Comparison of ENCODE assay signal across 23 mouse cellular contexts in the genomic region with DNA sequence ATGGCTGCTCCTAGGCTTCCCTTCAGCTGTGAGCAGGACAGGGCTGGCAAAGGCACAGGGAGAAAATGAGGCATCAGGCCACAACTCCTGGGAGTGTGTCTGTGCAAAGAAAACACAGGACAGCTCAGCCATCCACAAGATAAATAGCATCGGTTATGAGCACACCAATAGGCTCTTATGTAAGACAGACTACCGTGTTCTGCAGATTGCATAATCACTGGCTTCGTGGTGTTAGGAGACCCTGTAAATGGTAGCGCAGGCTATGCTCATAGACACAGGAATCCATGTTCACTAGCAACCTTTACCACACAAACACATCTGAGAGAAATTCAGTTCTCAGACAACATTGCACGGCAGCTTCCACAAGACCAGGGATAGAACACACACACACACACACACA. TPM values are rescaled to one million over a fixed set of nuclear protein-coding genes. Genes with fewer than 3 reads are reported as not detected.
DNase-seq lines count a peak whose midpoint lies in the region; ATAC-seq lines count a peak whose summit lies in the region.
"Had no signal": no experiment of that assay in that cellular context is flagged by ENCODE, and none has a peak within 500 bp of the region (broad histone marks: within the 10 kb centered on the region; RNA-seq: fewer than 3 reads in every experiment).

No protein-coding gene starts in this region.

- no peak for ATAC-seq in hindbrain, embryonic 12.5 days (ENCODE audit: low FRiP score)
- ATAC-seq in hindbrain, embryonic 14.5 days (ENCODE audit: low FRiP score), result no peak
- no peak for ATAC-seq in neural tube, embryonic 12.5 days (ENCODE audit: low FRiP score, low read depth)
- ATAC-seq in megakaryocyte progenitor cell, adult 5-6 weeks (replicated peaks; ENCODE audit: poor library complexity), result peak; percentile 48
- ATAC-seq in activated CD4-positive, CD25-positive, alpha-beta regulatory T cell, adult 4 months, result no peak
- ATAC-seq: forebrain, embryonic 15.5 days; Patski had no signal

- no peaks in the 10 kb centered on the region; the same call in 1 of the 2 replicates for H3K4me1 ChIP-seq in hindbrain, embryonic 12.5 days
- H3K4me1 ChIP-seq in hindbrain, embryonic 14.5 days (replicated peaks; ENCODE audit: control insufficient read depth, insufficient read depth, low read length), result no peaks in the 10 kb centered on the region
- H3K4me1 ChIP-seq in neural tube, embryonic 12.5 days, result no peaks in the 10 kb centered on the region
- H3K4me1 ChIP-seq: embryonic facial prominence, embryonic 12.5 days; forebrain, embryonic 15.5 days had no signal

- no peak overlapping the region for H3K4me3 ChIP-seq in hindbrain, embryonic 12.5 days
- H3K4me3 ChIP-seq in hindbrain, embryonic 14.5 days (replicated peaks; ENCODE audit: low read length), result no peak overlapping the region
- no peak overlapping the region for H3K4me3 ChIP-seq in neural tube, embryonic 12.5 days
- H3K4me3 ChIP-seq: embryonic facial prominence, embryonic 12.5 days; forebrain, embryonic 15.5 days; heart, embryonic 10.5 days; hindbrain, embryonic 13.5 days had no signal

- no peaks in the 10 kb centered on the region for H3K27me3 ChIP-seq in hindbrain, embryonic 12.5 days
- no peaks in the 10 kb centered on the region for H3K27me3 ChIP-seq in hindbrain, embryonic 14.5 days (ENCODE audit: control insufficient read depth, insufficient read depth, low read length)
- 0 out of 2 replicates have a peak, but pooled peaks cover 4% of the 10 kb centered on the region for H3K27me3 ChIP-seq in neural tube, embryonic 12.5 days (replicated peaks)
- H3K27me3 ChIP-seq: embryonic facial prominence, embryonic 12.5 days; forebrain, embryonic 15.5 days; hindbrain, embryonic 13.5 days had no signal

- no peaks in the 10 kb centered on the region for H3K9me3 ChIP-seq in hindbrain, embryonic 12.5 days (replicated peaks)
- H3K9me3 ChIP-seq in hindbrain, embryonic 14.5 days (ENCODE audit: control insufficient read depth, low read length), result no peaks in the 10 kb centered on the region
- no peaks in the 10 kb centered on the region for H3K9me3 ChIP-seq in neural tube, embryonic 12.5 days
- H3K9me3 ChIP-seq: embryonic facial prominence, embryonic 12.5 days; forebrain, embryonic 15.5 days; heart, embryonic 10.5 days; hindbrain, embryonic 13.5 days had no signal

- WGBS in hindbrain, embryonic 12.5 days, result 90% methylated on average over 5 of the region's 5 CpGs
- 79% methylated on average over 5 of the region's 5 CpGs for WGBS in hindbrain, embryonic 14.5 days
- WGBS in neural tube, embryonic 12.5 days, result 85% methylated on average over 5 of the region's 5 CpGs

- H3K36me3 ChIP-seq in hindbrain, embryonic 12.5 days, result no peaks in the 10 kb centered on the region
- no peaks in the 10 kb centered on the region for H3K36me3 ChIP-seq in hindbrain, embryonic 14.5 days (replicated peaks; ENCODE audit: control insufficient read depth, insufficient read depth)
- H3K36me3 ChIP-seq in neural tube, embryonic 12.5 days, result no peaks in the 10 kb centered on the region
- H3K36me3 ChIP-seq: embryonic facial prominence, embryonic 12.5 days; forebrain, embryonic 15.5 days; heart, embryonic 10.5 days; hindbrain, embryonic 13.5 days had no signal

- DNase-seq in hindbrain, embryonic 14.5 days (ENCODE audit: low spot score), result no peak
- no peak for DNase-seq in neural tube, embryonic 10.5 days (ENCODE audit: extremely low spot score, low spot score)
- no peak for DNase-seq in gastrocnemius, adult 8-10 months (ENCODE audit: low spot score in 2 of 2)
- DNase-seq: adrenal gland, adult 2 months; adrenal gland, postnatal 25 days; cerebellum, adult 2 months; cerebellum, postnatal 14 days; gastrocnemius, postnatal 25 days; heart, adult 11 months; heart, postnatal 10 days; heart, postnatal 4 days had no signal

- no peak overlapping the region for H3K4me2 ChIP-seq in hindbrain, embryonic 12.5 days (replicated peaks)
- H3K4me2 ChIP-seq in hindbrain, embryonic 14.5 days (replicated peaks), result no peak overlapping the region
- no peak overlapping the region for H3K4me2 ChIP-seq in neural tube, embryonic 12.5 days (replicated peaks)
- H3K4me2 ChIP-seq: embryonic facial prominence, embryonic 12.5 days; forebrain, embryonic 15.5 days; hindbrain, embryonic 13.5 days had no signal

- H3K27ac ChIP-seq in hindbrain, embryonic 12.5 days, result no peak overlapping the region
- no peak overlapping the region for H3K27ac ChIP-seq in hindbrain, embryonic 14.5 days
- H3K27ac ChIP-seq in neural tube, embryonic 12.5 days, result no peak overlapping the region
- H3K27ac ChIP-seq: embryonic facial prominence, embryonic 12.5 days; forebrain, embryonic 15.5 days; heart, embryonic 10.5 days; hindbrain, embryonic 13.5 days had no signal

- 0 out of 2 replicates have a peak overlapping the region, but pooled peaks have one; percentile 10 for H3K9ac ChIP-seq in hindbrain, embryonic 12.5 days
- no peak overlapping the region for H3K9ac ChIP-seq in hindbrain, embryonic 14.5 days
- H3K9ac ChIP-seq in neural tube, embryonic 12.5 days, result peak overlapping the region; percentile 22; the same call in 1 of the 2 replicates
- H3K9ac ChIP-seq: embryonic facial prominence, embryonic 12.5 days; forebrain, embryonic 15.5 days; hindbrain, embryonic 13.5 days had no signal

RNA-seq across cellular contexts. Expression of a gene that starts 56.3 kb away (rescaled TPM):
- 2.6 TPM in 2 replicates for polyA plus RNA-seq in hindbrain, embryonic 12.5 days (2016; fragmentation: Nextera tagmentation; extraction: Ambion mirVana)
- polyA plus RNA-seq in hindbrain, embryonic 14.5 days (2014; fragmentation: Nextera tagmentation; extraction: Ambion mirVana), result 2.5 and 3.4 TPM in 2 replicates
- 0.75 and 1.3 TPM in 2 replicates for polyA plus RNA-seq in neural tube, embryonic 12.5 days (2016; fragmentation: Nextera tagmentation; extraction: Ambion mirVana)
- total RNA-seq in megakaryocyte progenitor cell, adult 5-6 weeks (2015), result 0.05 and 0.39 TPM in 2 replicates
- total RNA-seq in megakaryocyte progenitor cell, adult 5-6 weeks (2017), result 0.14 and 0.17 TPM in 2 replicates
- polyA plus RNA-seq in activated CD4-positive, CD25-positive, alpha-beta regulatory T cell, adult 4 months (2017; shearing (Covaris generic)), result under 1 TPM; 0.55 to 0.78 TPM
- under 1 TPM; 0.18 to 0.67 (median 0.25) TPM for total RNA-seq in gastrocnemius, adult 8-10 months (2022)
- total RNA-seq: common myeloid progenitor, adult 5-6 weeks; MEL had no signal
- polyA plus RNA-seq: C2C12 had no signal
